Comparison of ENCODE assay signal across 12 mouse cellular contexts in the genomic region with DNA sequence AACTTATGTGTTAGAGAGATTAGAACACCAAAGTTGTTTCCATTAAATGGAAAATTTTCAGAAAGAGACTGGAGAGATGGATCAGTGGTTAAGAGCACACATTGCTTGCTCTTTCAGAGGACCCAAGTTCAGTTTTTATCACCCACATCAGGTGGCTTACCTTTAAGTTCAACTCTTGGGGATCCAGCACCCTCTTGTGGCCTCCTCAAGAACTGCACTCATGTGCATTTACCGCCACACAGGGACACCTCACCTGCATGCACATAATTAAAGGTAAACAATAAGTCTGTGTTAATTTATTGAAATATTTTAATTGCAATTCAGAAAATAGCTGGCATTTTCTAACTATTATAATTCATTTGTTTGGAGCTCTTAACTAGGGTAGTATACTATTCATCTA. TPM values are rescaled to one million over a fixed set of nuclear protein-coding genes. Genes with fewer than 3 reads are reported as not detected.
DNase-seq lines count a peak whose midpoint lies in the region; ATAC-seq and TF ChIP-seq lines count a peak whose summit lies in the region.
"Had no signal": no experiment of that assay in that cellular context is flagged by ENCODE, and none has a peak within 500 bp of the region (broad histone marks: within the 10 kb centered on the region; RNA-seq: fewer than 3 reads in every experiment).

No protein-coding gene starts in this region.

- no peaks in the 10 kb centered on the region for H3K4me1 ChIP-seq in kidney, adult 2 months (ENCODE audit: control insufficient read depth, insufficient read depth, low read length)
- no peaks in the 10 kb centered on the region for H3K4me1 ChIP-seq in kidney, embryonic 15.5 days
- H3K4me1 ChIP-seq in G1E (ENCODE audit: insufficient read depth, low read depth, low read length) = peaks cover 4% of the 10 kb centered on the region; the same call in 1 of the 2 replicates
- H3K4me1 ChIP-seq in liver, embryonic 11.5 days (replicated peaks; ENCODE audit: control insufficient read depth, insufficient read depth, low read length) = no peaks in the 10 kb centered on the region
- H3K4me1 ChIP-seq: midbrain, embryonic 12.5 days had no signal

- H3K4me3 ChIP-seq in kidney, adult 2 months (ENCODE audit: insufficient read depth, low read depth, low read length) = no peak overlapping the region
- H3K4me3 ChIP-seq in kidney, embryonic 15.5 days (replicated peaks) = no peak overlapping the region
- H3K4me3 ChIP-seq in G1E (ENCODE audit: low read depth, low read length) = no peak overlapping the region
- no peak overlapping the region for H3K4me3 ChIP-seq in liver, embryonic 11.5 days (ENCODE audit: low read depth, low read length)
- H3K4me3 ChIP-seq: midbrain, embryonic 12.5 days had no signal

- no peaks in the 10 kb centered on the region for H3K36me3 ChIP-seq in kidney, adult 2 months (ENCODE audit: control insufficient read depth, insufficient read depth, low read length)
- peaks cover 77% of the 10 kb centered on the region for H3K36me3 ChIP-seq in kidney, embryonic 15.5 days
- H3K36me3 ChIP-seq in G1E (replicated peaks) = peaks cover 80% of the 10 kb centered on the region
- peaks cover 39% of the 10 kb centered on the region for H3K36me3 ChIP-seq in liver, embryonic 11.5 days (ENCODE audit: control insufficient read depth, insufficient read depth, low read length)

- WGBS in kidney, adult 2 months = 97% methylated on average over 1 of the region's 1 CpGs
- 91% methylated on average over 1 of the region's 1 CpGs for WGBS in kidney, embryonic 15.5 days
- WGBS in liver, embryonic 11.5 days = 91% methylated on average over 1 of the region's 1 CpGs

- H3K27ac ChIP-seq in kidney, adult 2 months (ENCODE audit: insufficient read depth, low read depth, low read length) = no peak overlapping the region
- H3K27ac ChIP-seq in kidney, embryonic 15.5 days = no peak overlapping the region
- H3K27ac ChIP-seq in liver, embryonic 11.5 days (ENCODE audit: low read depth, low read length) = no peak overlapping the region
- H3K27ac ChIP-seq: midbrain, embryonic 12.5 days had no signal

- H3K9ac ChIP-seq in kidney, embryonic 15.5 days = no peak overlapping the region
- no peak overlapping the region for H3K9ac ChIP-seq in liver, embryonic 11.5 days (ENCODE audit: low read depth, low read length)
- H3K9ac ChIP-seq: midbrain, embryonic 12.5 days had no signal

- no peaks in the 10 kb centered on the region for H3K9me3 ChIP-seq in kidney, embryonic 15.5 days (replicated peaks)
- H3K9me3 ChIP-seq in G1E (replicated peaks) = no peaks in the 10 kb centered on the region
- H3K9me3 ChIP-seq in liver, embryonic 11.5 days (ENCODE audit: control insufficient read depth, low read length) = no peaks in the 10 kb centered on the region

- no peak for DNase-seq in kidney, adult 2 months
- peak; percentile 44 for DNase-seq in A20 (ENCODE audit: low read depth, low spot score)
- DNase-seq in G1E (ENCODE audit: low spot score) = no peak
- DNase-seq in liver, embryonic 11.5 days (ENCODE audit: low spot score) = no peak
- DNase-seq in left cerebral cortex, postnatal 25 days (ENCODE audit: low spot score in 2 of 2) = no peak
- no peak for DNase-seq in ovary, adult 18-20 months (ENCODE audit: low spot score)
- DNase-seq: adrenal gland, adult 8-10 months; heart, postnatal 36 days; right cerebral cortex, postnatal 14 days had no signal

- ATAC-seq in kidney, embryonic 15.5 days (replicated peaks; ENCODE audit: low FRiP score) = no peak
- ATAC-seq in G1E (ENCODE audit: extremely low read depth, insufficient number of reproducible peaks, low FRiP score, poor library complexity, severe bottlenecking) = no peak; the same call in 1 of the 2 replicates
- 0 out of 2 replicates have a peak, but pooled peaks have one; percentile 62 for ATAC-seq in liver, embryonic 11.5 days (replicated peaks; ENCODE audit: low FRiP score)

- no peak for TF ChIP-seq POLR2A in kidney, adult 2 months (IDR thresholded peaks at IDR 0.05; ENCODE audit: low read depth, low read length)

- H3K27me3 ChIP-seq in kidney, adult 2 months (replicated peaks; ENCODE audit: control insufficient read depth, insufficient read depth, low read length) = no peaks in the 10 kb centered on the region
- H3K27me3 ChIP-seq in kidney, embryonic 15.5 days = no peaks in the 10 kb centered on the region
- H3K27me3 ChIP-seq in G1E (ENCODE audit: insufficient read depth, low read length) = no peaks in the 10 kb centered on the region
- no peaks in the 10 kb centered on the region for H3K27me3 ChIP-seq in liver, embryonic 11.5 days (replicated peaks; ENCODE audit: control insufficient read depth, insufficient read depth, low read length)
- H3K27me3 ChIP-seq: midbrain, embryonic 12.5 days had no signal

- peak; percentile 58 for TF ChIP-seq CTCF in kidney, adult 2 months (conservative IDR thresholded peaks at IDR 0.05; ENCODE audit: insufficient read depth, insufficient read length, low read depth, low read length)
- TF ChIP-seq CTCF in G1E (IDR thresholded peaks at IDR 0.05; ENCODE audit: low read depth, low read length) = peak; percentile 45; the same call in 1 of the 2 replicates

- intact Hi-C loops in left cerebral cortex, postnatal 25 days (cut with DNase I) = no loop called here

- no peak overlapping the region for H3K4me2 ChIP-seq in kidney, embryonic 15.5 days
- no peak overlapping the region for H3K4me2 ChIP-seq in liver, embryonic 11.5 days
- H3K4me2 ChIP-seq: midbrain, embryonic 12.5 days had no signal

RNA-seq across cellular contexts. Expression of a gene that starts 20.7 kb away (rescaled TPM):
- 0.84 and 1.1 TPM in 2 replicates for polyA plus RNA-seq in kidney, adult 2 months (2012; rRNA removed)
- polyA plus RNA-seq in kidney, embryonic 15.5 days (2015; fragmentation: Nextera tagmentation; extraction: Ambion mirVana) = 198 and 226 TPM in 2 replicates
- total RNA-seq in G1E (2014; fragmentation: Nextera tagmentation) = 196 and 226 TPM in 2 replicates
- total RNA-seq in G1E (2017) = 189 and 227 TPM in 2 replicates
- polyA plus RNA-seq in G1E (2012) = 14.7 and 28.7 TPM in 2 replicates
- 185 and 227 TPM in 2 replicates for polyA plus RNA-seq in liver, embryonic 11.5 days (2014; fragmentation: Nextera tagmentation; extraction: Ambion mirVana)
- total RNA-seq in left cerebral cortex, postnatal 25 days (2021) = 1 to 10 TPM; 4.6 to 5.0 TPM

RNA-seq across cellular contexts. Expression of a gene that starts 37.3 kb away (rescaled TPM):
- 1.7 TPM in 1 of 2 replicates, not detected in the other for polyA plus RNA-seq in kidney, adult 2 months (2012; rRNA removed)
- 1.5 and 3.0 TPM in 2 replicates for polyA plus RNA-seq in kidney, embryonic 15.5 days (2015; fragmentation: Nextera tagmentation; extraction: Ambion mirVana)
- 5.0 TPM in 1 of 2 replicates, not detected in the other for total RNA-seq in G1E (2014; fragmentation: Nextera tagmentation)
- not detected in 2 replicates for total RNA-seq in G1E (2017)
- not detected in 2 replicates for polyA plus RNA-seq in G1E (2012)
- 1.3 TPM in 1 of 2 replicates, not detected in the other for polyA plus RNA-seq in liver, embryonic 11.5 days (2014; fragmentation: Nextera tagmentation; extraction: Ambion mirVana)
- not detected for total RNA-seq in left cerebral cortex, postnatal 25 days (2021)
- total RNA-seq: heart, postnatal 36 days; layer of hippocampus, postnatal 10 days had no signal
- polyA plus RNA-seq: midbrain, embryonic 12.5 days had no signal
